Mouse (Mus musculus) liver, adult (tissue): ENCODE data around the gene Cst7.

Experiments
- GATA4 ChIP-seq: IDR thresholded peaks from 2 replicates; pipeline ENCODE4 v1.6.1; 2014; ENCODE audit warnings: mild to moderate bottlenecking, low read length; ENCODE audit not compliant: insufficient replicate concordance

The Cst7 gene

DNA sequence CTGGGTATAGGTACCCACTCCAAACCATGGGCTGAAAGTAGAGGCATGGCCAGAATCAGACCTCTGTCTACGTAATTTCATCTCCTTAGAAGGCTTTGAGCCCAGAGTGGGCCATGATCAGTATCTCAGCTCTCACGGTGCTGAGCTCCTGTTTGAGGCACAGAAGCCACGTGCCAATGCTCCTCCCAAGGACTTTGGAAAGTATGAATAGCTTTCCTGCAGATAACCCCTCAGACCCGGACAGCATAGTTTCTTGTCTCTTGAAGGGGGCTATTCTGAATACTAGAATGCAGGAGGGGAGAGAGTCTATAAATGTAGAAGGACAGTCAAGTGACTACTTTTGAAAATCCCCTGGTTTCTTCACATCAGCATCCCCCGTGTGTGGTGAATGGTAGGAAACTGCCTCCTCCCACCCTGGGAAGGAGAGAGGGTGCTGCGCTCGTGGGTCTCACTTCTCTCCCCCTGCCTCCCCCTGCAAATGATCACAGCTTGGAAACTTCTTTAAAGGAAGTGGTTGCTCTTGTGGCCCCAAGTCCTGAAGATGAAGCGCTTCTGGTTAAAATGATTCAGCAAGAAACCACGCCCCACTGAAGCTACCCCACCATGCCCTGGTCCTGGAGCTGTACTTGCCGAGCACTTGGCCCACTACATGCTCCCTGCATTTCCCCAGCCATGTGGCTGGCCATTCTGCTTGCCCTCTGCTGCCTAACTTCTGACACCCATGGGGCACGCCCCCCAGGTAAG is at the start of gene Cst7:
Cst7 (plus strand) TSS at position 569 of the 744 bp plus-strand sequence.
- no peak for TF ChIP-seq GATA4

DNA sequence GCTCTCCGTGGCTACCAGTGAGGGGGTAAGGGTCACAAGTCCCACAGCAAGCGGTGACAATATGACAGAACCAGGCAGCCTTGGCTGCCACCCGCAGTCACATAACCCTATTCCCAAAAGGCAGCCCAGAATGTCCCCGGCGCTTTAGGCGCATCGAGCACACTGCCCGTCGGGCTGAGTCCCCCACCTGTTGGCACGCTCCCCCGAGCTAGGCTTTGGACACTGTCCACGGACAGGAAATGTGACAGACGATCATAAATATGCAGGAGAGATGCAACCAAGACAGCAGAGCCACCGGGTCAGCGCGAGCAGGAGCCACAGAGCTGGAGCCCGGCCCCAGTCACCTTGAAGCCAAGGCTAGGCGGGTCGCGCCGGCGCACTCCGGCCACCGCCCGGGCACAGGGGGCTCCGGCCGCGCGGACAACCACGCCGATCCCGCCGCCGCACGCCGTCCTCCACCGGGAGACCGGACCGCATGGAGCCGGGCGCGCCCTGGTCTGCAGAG is 44.5 kb upstream of the Cst7 start:
- no peak for TF ChIP-seq GATA4

DNA sequence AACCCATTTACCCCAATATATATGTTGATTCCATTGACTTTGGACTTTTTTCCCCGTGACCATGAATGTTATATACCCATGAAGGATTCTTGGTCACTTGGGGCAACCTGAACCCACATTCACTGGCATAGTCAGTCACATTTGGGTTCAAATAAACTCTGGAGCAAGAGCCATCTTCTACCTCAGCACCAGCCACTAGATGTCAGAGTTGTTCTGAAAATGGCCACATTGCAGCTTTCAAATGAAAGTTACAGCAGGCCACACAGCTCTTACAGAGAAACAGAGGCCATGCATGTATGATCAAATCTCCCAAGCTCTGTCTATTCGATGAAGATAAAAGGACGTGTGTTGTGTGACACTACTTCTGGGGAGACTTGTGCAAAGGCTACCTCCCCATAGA is 11.6 kb upstream of the Cst7 start:
- TF ChIP-seq GATA4 = no peak

DNA sequence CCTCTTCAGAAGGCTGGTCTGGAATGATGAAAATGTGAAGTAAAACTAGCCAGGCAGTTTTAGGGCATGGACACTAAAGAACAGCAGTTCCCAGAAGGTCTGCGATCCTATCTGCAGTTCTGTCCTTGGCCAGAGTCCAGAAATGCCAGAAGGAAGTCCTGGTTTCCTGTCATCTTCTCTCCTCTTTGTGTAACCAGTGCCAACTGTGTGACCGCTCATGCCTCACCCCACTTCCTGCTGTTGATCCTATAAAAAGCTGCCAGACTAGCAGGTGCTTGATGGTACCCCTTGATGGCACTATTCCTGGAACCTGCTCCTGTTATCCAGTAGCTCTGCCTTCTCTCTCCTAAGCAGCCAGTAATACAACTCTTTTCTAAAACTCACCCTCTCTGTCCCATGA is 3.2 kb upstream of the Cst7 start:
- no peak for TF ChIP-seq GATA4

DNA sequence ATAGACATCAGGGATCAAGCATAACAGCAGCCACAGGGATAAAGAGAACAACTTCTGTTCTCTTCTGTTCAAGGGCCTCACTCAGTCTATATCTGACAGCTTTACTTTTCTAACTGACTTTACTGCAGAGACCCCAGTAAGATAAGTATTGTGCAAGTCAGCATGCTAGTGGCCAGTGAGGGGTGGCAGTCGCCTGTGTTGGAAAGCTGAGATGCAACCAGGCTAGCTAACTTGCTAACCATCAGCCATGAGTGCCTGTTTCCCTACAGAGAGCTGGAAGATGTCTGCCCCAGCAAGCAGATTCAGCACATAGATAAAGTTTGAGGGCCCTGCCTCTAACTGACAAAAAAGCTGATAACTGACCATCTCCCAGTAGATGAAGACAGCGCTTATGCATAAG is 546 bp downstream of the Cst7 start:
- no peak for TF ChIP-seq GATA4

DNA sequence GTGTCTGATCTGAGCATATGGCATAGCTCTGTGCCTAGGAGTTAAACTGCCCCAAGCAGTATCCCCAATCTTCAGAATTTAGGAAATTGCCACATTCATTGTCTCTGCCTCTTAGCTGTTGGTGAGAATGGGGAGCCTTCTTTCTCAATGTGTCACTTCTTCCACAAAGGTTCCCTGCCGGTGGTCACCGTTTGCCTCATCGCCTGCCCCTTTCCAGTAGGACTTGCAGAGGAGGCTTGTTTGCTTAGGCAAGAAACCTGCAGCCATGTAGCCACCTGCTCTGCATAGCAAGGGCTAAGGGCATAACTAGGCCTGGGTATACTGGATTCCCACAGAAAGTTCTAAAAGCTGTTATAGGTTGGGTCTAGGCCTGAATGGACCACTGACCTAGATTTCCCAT is 2.2 kb downstream of the Cst7 start:
- TF ChIP-seq GATA4 = no peak

DNA sequence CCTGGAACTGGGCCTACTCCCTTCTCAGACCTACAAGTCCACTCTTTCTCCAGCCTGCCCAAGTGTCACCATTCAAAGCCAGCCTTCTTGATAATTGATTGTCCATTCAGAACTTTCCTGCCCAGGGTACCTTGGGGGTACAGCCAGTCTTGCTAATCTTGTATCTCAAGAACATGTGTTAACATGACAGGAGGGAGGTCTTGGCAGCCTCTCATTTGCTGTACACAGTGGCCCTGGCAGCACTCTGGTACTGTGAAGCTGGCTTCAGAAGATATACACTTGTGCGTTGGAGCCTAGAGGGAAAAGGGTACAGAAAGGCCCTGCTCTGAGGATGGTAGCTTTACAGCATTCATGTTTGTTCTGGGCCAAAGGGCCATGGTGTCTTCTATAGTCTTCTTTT is 6.0 kb downstream of the Cst7 start:
- TF ChIP-seq GATA4 = no peak

DNA sequence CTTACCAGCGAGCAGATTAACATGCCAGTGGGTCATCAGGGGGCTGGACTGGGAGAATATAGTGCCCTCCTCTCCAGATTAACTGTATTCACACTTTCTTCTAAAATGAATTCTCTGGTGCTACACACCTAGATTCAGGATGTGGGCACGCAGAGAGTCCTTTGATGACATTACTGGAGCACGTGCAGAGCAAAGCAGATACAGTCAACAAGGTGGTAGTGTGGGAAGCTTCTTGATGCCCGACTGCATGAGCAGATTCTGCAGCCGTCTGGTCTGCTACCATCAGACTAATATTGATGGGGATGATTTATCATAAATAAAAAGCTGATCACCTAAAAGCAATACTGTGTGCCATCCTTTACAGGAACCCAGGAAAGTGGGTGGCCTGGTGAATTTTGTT is 8.4 kb downstream of the Cst7 start:
- no peak for TF ChIP-seq GATA4

DNA sequence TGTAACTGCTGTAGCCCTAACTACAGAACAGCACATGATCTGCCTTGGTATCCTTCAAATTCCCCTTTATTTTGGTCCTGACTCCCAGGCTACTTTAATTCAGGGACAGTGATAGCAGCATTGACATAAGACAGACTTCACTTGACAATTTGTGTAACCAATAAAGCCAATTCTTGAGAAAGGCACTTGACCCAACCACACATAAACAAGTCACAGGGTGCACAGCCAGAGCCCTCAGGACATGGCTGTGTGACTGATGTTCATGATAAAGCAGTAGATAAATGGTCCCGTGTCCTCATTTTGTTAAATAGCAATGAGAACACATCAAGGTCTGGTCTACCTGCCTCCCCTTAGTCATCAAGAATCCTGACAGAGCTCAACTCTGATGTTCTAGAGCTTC is 9.4 kb downstream of the Cst7 start:
- no peak for TF ChIP-seq GATA4

DNA sequence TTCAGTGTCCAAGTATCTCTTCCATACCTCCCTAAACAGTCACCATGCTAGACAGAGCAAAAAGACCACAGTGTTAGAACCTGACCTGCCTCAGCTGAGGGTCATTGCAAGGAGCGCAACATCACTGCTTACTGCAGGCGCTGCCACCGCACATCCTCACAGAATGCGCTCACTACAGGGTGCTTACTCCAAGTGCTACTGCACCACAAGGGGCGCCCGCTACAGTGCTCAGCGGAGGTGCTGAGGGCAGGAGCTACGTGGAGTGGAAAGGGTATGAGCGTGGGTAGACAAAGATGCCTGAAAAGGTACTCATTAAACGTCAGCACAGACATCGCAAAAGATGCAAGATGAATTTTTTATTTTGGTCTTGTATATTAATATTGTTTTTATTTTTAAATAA is 18.9 kb downstream of the Cst7 start:
- TF ChIP-seq GATA4 = no peak

DNA sequence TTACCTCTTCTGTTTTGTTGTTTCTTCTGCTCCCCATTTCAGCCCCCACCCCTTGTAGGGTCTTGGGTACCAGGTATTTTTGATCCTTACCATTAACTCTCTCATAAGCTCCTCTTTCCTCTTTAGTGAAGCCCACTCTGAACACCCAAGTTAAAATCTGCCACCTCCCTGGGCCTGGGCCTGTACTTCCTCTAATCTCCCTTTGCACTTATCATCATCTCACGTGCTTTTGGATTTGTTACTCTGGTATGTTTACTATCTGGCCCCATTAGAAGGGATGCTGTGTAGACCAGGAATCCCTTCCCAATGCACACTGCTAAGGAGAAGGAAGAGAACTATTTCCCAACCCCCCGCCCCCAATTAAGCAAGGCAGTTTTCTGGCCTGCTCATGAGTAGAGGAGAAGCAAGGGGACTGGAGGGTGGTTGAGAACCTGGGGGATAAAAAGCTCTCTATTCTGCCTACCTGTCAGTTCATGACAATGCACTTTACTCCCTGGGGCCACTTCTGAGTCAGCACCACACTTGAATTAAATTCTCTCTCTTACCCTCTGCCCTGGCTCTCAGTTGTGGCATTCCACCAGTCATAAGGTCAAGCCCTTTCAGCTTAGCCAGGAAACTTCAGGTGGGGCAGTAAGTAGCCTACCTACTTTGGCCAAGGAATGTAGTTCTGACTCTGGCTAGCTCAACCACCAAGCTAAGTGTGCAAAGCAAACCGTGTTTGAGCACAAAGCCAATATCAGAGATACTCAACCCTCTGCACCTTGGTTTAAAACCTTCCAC is 25.4 kb downstream of the Cst7 start:
- no peak for TF ChIP-seq GATA4

DNA sequence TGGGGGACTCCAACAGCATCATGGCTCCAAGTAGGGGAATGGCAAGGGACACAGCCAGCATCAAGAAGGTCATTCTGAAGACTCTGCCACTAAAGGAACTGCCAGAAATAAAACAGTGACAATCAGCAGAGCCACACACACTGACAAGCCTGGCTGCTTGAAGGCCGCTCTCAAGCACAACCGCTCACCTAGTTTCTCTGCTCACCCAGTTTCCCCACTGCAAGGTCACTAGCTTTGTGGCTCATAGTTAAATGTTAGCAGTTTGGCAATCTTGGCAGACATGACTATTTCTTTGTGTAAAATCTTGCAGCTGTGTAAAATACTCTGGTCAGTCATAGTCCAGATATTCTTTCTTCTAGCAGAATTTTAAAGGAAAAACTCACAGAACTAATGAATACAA is 30.0 kb downstream of the Cst7 start:
- no peak for TF ChIP-seq GATA4

DNA sequence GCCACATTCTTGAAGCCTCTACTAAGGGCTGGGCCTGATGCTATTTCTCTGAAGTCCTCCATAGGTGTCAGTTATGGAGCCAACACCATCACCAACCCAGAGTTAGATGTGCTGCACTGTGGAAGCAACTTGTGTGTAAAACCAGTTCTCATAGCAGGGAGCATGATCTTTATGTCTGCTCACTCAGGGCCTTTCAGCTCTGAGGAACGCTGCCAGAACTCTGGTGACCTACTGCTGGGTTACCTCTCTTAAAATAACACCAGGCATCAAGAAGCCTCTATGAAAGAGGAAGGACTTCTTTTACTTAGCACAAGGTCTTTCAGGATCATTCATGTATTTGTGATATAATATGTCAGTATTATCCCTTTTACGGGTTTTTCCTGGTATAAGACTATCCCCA is 32.0 kb downstream of the Cst7 start:
- TF ChIP-seq GATA4 = no peak

DNA sequence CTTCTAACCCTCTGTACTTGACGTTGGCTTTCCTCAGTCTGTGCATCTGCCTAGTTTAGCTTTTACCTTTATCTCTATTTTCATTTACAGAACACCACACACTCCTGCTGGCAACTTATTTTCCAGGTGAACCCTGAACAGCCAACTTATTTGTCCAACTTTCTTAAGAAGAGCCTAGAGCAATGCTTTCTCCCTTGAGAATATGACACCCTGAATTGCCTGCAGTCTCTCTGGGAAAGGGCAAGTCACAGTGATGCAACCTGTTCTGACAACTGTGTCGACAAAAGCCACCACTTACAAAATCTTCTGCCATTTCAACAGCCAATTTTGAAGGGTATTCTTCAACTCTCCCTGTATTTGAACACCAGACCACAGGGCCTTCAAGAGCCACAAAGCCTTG is 34.6 kb downstream of the Cst7 start:
- TF ChIP-seq GATA4 = no peak

DNA sequence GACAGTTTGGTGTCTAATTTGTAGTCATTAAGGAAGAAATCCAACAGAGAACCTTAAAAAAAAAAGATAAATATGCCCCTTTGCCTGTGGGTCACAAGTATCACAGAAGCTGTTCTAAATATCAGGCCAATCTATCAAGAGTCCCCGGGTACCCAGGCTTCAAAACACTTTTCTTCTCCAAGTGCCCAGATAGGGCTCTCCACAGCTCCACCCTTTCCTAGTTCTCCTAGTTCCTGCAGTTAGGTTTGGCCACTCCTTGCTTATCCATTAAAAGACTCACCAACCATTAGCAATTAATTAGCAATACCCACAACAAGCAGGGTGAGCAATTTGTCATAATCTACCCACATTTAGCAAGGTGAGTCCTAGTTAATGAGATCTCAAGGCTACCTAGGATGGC is 36.9 kb downstream of the Cst7 start:
- TF ChIP-seq GATA4 = no peak

DNA sequence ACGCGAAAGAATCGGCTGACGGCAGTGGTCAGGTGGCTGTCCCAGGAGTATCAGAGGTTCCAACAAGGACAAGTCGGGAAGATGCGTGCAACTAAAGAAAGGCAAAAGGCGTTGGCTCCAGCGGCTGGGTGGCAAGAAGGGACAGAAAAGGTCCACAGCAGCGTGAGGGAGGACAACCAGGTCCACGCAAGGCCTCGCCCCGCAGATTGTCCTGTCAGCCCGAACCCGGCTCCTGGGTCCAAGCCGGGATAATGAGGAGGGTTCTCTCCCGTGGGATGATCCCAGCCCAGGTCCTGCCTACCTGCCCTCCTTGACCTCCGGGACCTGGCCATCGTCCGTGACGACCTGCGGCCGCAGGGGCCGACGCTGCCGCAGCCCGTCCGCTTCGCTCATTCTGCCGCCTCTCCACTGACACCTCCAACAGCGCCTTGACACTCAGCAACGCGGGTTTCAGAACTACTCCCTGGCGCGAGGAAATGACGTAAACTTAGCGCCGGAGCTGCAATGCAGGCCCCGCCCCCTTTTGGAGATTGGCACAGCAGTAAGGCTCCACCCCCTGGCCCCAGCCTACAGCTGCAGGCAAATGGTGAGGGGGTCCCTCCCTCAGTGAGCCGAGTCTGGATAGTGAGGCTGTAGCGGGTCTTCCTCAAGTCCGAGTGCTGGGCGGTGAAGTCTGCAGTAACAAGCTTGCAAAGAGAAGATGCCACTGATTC is 38.0 kb downstream of the Cst7 start, which contains the start of gene Apmap:
Apmap (minus strand) TSS at position 481 of the 713 bp plus-strand sequence.
- no peak; the same call in 1 of the 2 replicates for TF ChIP-seq GATA4
